Mouse (Mus musculus) lung, postnatal 4 days (tissue): Measurements from ENCODE around the gene Mrps17.

Experiments
- DNase-seq, 2 experiments: peaks; one replicate each; pipeline ENCODE4 v3.0.0; 2021

Mrps17 gene

GRCm38 (mm10) chr5:129742903-129743488 is 27.7 kb downstream of the Mrps17 start:
- DNase-seq, result no peak

- DNase-seq, result no peak
Observed at GRCm38 (mm10) chr5:129744050-129744449, 28.8 kb downstream of the Mrps17 start.

- DNase-seq, result no peak
Observed at GRCm38 (mm10) chr5:129756886-129757285, 41.6 kb downstream of the Mrps17 start.

GRCm38 (mm10) chr5:129759929-129760480 is 44.7 kb downstream of the Mrps17 start:
- no peak for DNase-seq

GRCm38 (mm10) chr5:129761865-129762540 is 46.7 kb downstream of the Mrps17 start:
- DNase-seq, result no peak

GRCm38 (mm10) chr5:129770443-129771355 is 55.4 kb downstream of the Mrps17 start:
- no peak for DNase-seq
